Mouse (Mus musculus): ENCODE results near the gene Padi4. TPM values are rescaled to one million over a fixed set of nuclear protein-coding genes. Genes with fewer than 3 reads are reported as not detected.

Gene Padi4
- polyA plus RNA-seq, 1 experiment from 2014 or later = 0.18 TPM

Small RNA genes within 50 kb of the gene (microRNA-seq; reads per million reads assigned to microRNA genes)
- gene Gm25951 = not detected

Other genes starting within 250 kb of the Padi4 start
- gene Arhgef10l, start 108.2 kb downstream of the Padi4 start, polyA plus RNA-seq (2016; fragmentation: Nextera tagmentation; extraction: Ambion mirVana) = 35.8 and 38.8 TPM in 2 replicates
- 99.9 and 106 TPM in 2 replicates for gene Rcc2, start 73.7 kb downstream of the Padi4 start, polyA plus RNA-seq (2016; fragmentation: Nextera tagmentation; extraction: Ambion mirVana)
- gene Padi6, start 31.6 kb downstream of the Padi4 start, polyA plus RNA-seq (2016; fragmentation: Nextera tagmentation; extraction: Ambion mirVana) = not detected in 2 replicates
- not detected in 2 replicates for gene Padi3, start 36.4 kb upstream of the Padi4 start, polyA plus RNA-seq (2016; fragmentation: Nextera tagmentation; extraction: Ambion mirVana)
- 0.19 and 0.38 TPM in 2 replicates for gene Padi1, start 71.5 kb upstream of the Padi4 start, polyA plus RNA-seq (2016; fragmentation: Nextera tagmentation; extraction: Ambion mirVana)
- gene Padi2, start 132.1 kb upstream of the Padi4 start, polyA plus RNA-seq (2016; fragmentation: Nextera tagmentation; extraction: Ambion mirVana) = 5.3 and 8.4 TPM in 2 replicates
- 403 and 410 TPM in 2 replicates for gene Sdhb, start 187.0 kb upstream of the Padi4 start, polyA plus RNA-seq (2016; fragmentation: Nextera tagmentation; extraction: Ambion mirVana)
- 121 and 126 TPM in 2 replicates for gene Atp13a2, start 212.6 kb upstream of the Padi4 start, polyA plus RNA-seq (2016; fragmentation: Nextera tagmentation; extraction: Ambion mirVana)
- gene Mfap2, start 236.2 kb upstream of the Padi4 start, polyA plus RNA-seq (2016; fragmentation: Nextera tagmentation; extraction: Ambion mirVana) = 265 and 278 TPM in 2 replicates

All from neural tube, embryonic 12.5 days (tissue).